Mouse (Mus musculus) ZHBTc4 (cell line): ENCODE measurements around the gene Sub1.
A peak's percentile ranks its signal among the peaks of the same experiment; 100 is the strongest.

Experiments used
- DNase-seq: peaks from one replicate; pipeline ENCODE4 v3.0.0-alpha.2; 2011; ENCODE audit warnings: low read depth, low spot score

Gene Sub1

DNA sequence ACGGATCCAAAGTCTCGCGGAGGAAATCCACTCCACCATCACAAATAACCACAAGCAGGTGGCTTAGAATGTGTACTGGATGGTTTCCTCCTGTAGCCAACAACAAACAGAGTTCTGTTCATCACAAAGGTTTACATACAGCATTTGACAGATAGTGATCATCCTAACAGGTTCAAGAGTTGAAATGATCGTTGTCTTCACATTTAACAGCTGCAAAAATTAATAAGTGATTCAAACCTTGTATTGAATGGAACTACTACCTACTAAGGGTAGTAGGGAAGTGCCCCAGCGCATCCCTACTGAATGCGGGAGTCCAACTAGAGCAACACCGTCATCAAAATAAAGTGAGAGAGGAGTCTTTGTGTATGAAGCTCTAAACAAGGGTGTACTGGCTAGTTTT, at the start of gene Sub1:
TSS of gene Sub1 (minus strand) at position 101 of the 400 bp plus-strand sequence.
- no peak for DNase-seq

DNA sequence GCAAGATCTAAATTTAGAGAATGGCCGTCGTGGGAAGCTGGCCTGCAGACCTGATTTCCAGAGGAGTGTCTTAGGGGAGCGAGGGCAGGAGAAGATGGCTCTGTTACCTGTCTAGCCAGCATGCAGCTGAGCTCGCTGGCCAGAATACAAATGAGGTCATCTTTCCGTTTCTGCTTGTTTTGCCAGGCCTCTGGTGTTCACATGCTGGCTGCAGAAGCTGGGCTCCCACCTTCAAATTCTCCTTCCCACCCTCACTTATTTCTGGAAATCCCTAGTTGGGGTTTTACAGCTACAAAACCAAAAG, 43.6 kb upstream of the Sub1 start:
- no peak for DNase-seq

DNA sequence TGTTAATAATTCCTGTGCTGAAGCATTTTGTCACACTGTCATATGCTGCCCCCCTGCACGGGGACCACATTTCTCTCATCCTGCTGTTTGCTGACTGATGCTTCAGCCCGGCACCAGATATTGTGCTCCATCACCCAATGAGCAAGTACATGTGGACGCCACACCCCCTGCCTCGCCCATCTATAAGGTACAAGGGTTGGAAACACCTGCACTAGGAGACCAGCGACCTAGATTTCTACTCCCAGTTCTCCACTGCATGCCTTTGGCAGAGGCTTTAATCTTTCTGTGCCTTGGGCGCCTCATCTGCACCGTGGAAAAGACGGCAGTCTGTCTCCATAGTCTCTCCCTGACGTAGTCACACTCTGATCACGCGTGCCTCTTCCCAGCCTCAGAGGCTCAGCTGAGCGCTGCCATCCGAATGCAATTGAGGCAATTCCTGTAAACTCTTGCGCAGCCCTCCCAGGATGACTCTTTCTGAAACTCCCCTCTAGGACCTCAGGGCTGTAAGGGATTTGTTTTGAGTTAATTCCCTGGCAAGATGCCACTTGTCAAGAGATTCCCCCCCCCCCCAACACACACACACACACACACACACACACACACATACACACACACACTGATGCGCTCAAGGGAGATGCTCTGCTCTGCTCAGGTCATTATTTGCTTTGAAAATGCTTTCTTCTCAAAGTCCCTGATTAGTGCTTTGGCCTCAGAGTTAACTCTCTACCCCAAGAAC, 43.1 kb upstream of the Sub1 start:
- peak; percentile 41 for DNase-seq

DNA sequence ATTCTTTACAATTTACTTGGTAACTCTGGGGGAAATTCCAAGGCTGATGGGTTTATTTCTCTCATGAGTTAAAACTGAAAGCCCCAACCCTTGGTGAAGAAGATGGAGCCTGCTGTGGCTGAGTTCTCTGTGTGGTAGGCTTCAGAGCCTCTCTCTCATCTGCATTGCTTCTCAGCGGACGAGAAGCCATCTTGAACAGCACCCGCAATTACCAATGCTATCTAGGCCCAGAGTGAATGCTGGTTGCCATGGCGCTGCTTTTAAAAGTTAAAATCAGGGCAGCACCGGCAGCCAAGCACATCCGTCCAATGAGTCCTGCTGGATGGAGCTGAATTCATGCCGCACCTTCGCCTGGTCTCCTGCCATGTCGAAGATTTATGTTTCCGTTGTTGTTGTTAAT, 42.5 kb upstream of the Sub1 start:
- peak; percentile 55 for DNase-seq

DNA sequence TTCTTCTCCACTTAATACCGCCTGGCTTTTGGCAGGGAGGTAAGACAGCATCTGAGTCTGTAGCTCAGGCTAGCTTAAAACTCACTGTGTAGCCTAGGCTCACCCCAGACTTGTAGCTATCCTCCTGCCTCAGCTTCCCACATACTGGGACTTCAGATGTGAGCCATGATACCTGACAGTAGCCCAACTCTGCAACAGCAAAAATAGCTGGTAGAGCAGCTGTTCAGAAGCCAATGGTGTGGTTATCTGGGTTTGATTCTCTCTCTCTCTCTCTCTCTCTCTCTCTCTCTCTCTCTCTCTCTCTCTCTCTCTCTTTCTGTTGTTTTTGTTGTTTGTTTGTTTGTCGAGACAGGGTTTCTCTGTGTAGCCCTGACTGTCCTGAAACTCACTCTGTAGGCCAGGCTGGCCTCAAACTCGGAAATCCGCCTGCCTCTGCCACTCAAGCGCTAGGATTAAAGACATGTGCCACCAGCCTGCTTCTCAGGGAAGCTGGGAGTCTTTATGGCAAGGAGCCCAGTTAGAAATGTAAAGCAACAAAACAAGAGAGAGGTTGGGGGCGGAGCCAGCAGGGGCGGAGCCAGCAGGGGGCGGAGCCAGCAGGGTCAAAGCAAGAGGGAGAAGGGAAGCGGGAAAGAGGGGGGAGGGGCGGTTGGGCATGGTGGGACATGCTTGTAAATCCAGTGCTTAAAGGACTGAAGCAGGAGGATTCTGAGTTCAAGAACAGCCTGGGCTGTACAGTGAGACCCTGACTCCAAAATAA, 41.3 kb upstream of the Sub1 start:
- peak; percentile 97 for DNase-seq

DNA sequence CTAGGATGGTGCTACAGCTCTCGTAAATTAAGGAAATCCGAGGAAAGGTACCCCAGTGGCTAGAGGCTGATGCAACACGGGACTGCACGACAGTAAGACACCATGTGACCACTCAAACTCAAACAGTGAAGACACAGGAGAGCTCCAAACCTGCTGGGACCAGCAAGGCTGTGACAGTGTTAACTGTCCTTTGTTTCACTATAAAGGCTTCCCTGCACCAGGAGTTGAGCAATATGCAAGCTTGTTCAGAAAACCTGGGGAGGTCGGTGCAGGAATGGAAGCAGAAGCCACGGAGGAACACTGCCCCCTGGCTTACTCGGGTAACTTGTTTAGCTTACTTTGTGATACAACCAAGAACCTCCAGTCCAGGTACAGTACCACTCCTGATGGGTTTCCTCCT, 40.4 kb upstream of the Sub1 start:
- peak; percentile 94 for DNase-seq

DNA sequence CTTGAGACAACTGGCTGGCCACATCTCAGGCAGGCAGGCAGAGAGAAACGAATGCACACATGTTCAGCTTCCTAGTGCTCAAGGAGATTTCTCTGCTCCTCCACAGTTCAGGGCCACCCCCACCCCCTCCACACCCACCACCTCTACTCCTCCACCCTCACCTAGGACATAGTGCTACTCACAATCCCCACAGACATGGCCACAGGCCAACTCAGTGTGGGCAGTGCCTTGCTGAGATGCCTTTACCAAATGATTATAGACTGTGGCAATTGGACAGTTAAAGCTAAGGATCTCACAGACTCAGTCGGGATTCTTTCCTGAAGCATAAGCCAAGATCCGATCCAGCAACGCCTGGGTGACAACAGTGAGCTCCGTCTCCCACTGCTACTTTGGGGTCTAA, 39.9 kb upstream of the Sub1 start:
- no peak for DNase-seq

DNA sequence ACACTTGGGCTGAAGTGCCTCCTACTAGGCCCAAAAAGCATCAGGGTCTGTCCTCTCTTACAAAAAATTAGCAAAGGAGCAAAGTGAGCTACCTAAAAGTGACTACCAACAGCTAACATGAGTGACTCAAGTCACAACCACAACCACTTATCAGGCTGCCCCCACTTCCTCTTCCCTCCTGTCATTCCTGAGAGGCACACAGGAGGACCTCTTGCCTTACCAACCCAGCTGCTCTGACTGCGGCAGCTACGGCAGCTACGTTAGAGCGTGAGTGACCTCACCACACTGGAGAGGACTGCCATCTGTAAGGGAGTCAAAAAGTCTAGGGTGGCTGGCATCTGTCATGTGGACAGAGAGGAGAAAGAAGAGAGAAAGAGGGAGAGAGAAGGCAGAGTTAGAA, 37.5 kb upstream of the Sub1 start:
- no peak for DNase-seq

DNA sequence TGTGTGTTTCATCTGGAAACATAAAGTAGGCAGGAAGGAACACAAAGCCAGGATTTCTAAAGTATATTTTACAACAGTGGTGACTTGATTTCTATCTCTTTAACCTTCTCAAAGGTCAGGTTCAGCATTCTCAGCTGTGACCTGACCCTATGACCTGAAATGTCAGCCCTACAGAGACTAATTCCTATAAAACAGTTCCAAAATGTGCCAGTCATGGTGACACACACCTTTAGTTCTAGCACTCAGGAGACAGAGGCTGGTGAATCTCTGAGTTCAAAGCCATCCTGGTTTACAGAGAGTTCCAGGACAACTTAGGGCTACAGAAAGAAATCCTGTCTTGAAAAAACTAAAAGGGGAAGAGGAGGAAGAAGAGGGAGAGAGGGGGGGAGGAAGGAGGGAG, 36.4 kb upstream of the Sub1 start:
- DNase-seq = peak; percentile 46

DNA sequence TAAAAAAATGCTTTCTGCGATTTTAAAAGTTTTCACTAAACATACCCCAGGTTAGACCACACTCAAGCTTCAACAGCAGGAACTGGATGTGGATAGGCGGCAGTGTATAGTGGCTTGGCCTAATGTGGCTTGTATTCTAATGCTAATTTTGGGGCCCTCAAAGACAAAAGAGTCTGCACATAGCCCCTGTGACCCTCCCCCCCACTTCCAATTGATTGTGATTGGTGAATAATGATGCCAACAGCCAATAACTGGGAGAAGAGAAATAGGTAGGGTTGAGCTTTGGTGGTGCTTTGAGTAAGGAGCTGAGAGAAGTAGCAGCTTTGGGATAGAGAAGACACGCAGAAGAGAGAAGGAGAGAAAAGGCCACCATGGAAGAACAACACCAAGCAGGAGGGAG, 35.7 kb upstream of the Sub1 start:
- peak; percentile 94 for DNase-seq

DNA sequence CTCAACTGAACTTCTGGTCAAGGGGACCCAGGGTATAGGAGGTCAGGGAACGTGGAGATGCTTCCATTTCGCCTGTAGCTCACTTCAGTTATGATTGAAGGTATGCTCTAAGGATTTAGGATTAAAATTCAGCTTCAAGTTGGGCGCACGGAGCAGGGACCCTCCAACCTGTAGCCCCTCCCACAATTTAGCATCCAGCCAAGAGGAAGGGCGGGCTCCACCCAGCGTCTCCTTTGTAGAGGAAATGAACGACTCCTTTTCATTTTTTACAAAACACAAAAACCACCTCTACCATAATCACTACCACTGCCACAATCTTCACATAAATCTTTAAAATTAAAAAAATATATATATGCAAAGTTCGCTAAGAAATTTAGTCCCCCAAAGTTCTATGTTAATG, 35.1 kb upstream of the Sub1 start:
- peak; percentile 39 for DNase-seq

DNA sequence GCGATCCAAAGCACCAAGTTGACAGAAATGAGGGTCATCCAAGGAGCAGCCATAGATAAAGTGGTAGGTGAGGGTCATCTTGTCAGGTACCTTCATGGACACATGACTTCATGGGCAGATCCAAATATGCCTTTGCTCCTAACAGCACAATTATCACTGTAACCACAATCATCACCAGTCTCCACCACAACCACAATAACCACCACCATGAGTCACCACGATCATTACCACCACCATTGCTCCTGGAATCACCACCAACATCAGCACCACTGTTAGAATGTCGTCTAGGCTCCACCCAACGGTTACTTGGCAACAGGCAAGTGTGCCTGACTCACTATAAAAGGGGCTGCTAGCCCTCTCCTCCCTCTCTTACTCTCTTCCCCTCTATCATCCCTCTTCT, 33.4 kb upstream of the Sub1 start:
- DNase-seq = no peak

DNA sequence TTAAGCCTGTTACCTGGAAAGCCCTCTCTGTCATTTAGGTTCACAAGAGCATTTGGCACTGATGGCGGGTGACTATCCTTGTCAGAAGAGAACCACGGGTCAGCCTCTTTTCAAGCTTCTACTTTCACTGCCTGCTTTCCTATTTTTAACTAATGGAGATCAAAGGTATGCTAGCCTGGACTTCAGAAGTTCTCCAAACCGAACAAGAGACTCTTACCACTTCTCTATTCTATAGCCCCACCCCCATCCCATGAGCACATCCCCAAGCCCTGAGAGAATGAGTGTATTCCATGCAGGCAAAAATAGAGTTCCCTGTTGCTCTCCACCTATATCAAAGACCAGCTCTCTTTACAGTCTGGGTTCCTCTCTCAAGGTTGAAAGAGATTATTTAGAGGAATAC, 31.0 kb upstream of the Sub1 start:
- no peak for DNase-seq

DNA sequence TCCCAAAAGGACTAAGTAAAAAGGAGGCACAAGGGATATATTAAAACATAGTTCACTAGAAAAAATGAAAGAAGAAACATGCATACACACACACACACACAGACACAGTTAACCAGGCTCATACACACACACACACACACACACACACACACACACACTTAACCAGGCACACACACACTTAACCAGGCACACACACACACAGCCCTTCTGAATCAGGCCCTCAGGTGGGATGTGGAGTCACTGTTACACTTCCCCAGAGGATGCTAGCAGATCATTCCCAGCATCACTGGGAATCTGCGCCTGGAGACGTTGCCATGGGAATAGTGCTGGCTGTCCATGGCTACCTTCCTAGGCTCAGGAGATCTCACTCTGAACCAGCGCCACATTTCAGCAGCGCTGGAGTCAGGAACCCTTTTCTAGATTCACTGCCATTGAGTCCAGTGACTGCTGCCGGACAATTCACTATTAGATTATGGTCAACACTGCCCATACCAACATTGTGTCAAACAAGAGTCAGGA, 30.2 kb upstream of the Sub1 start:
- DNase-seq = no peak

DNA sequence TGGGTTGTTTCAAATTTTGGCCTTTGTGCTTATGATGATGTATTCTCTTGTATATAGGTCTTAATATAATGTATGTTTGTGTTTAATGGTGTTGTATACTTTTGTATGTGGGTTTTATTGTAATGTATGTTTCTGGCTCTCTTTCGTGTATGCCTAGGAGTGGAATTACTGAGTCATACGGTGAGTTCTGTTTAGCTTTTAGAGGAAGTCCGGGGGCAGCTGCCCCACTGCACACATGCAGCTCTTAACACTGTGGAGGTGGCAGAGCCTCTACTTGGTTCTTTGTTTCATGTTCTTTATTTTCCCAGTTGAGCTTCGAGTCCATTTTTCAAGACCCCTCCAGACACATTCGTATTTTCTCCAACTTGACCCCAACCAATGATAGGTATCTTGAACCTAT, 29.2 kb upstream of the Sub1 start:
- no peak for DNase-seq

DNA sequence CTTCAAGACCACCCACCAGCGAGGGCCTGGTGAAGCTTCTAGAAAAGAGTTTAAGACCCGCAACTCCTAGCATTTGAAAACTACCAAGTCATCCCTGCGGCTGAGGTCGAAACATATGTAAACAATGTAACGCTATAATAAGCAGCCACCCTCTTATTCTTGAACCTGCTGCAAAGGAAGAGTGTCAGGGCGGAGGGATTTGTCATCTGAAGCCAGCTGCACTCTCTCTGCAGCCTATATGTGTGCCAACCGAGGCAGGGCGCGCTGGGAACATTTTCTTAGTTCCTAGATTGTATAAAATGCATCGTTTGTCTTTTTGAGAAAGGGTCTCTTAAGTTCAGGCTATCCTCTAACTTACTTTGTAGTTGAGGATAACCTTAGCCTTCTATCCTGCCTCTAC, 28.6 kb upstream of the Sub1 start:
- DNase-seq = no peak

DNA sequence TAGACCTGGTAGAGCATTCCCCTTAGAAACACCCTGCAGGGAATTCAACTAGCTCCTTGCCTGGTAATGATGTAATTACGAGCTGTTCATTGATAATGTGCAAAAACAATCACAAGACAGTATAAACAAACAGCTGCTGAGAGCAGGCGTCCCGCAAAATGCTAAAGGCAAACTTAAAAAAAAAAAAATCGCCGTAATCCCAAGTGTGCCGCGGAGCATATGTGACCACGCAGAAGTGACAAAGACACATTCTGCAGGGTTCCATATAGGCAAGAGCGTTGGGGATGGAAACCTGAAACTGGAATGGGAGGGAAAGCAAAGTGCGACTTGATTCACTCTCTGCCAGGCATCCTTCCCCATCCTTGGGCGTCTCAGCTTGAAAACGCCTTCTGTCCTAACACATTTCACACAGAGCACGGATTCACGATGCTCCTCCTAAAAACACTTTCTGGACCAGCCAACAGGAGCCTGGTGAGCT, 28.0 kb upstream of the Sub1 start:
- DNase-seq = no peak

DNA sequence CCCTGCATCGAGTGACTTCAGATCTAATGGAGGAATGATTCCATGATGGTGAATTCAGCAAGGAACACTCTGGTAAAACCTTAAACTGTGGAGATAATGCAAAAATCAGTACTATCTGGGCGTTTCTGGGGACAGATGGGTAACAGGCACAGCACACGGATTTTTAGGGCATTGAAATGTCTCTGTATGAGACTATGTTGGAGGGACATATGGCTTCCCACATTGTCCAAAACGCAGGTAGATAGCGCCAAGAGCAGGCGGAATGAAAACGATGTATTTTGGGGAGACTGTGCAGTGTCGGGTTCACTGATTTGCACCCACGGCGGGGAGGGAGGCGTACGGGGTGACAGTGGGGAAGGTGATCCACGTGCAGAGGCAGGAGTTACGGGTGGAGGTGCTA, 22.7 kb upstream of the Sub1 start:
- no peak for DNase-seq

DNA sequence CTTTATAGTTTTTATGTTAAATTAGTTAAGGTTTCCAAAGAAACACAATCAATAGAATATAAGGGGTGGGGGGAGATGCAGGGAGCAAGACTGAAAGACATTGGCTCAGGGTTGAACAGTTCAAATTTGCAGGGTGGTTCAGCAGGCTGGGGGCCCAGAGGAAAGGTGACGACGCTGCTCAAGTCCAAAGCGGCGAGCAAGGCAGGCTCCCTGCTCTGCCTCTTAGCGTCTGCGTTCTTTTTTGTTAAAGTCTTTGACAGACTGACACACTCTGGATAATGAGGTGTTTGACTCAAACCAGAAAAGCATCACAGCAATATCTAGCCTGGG, 21.6 kb upstream of the Sub1 start:
- DNase-seq = no peak

DNA sequence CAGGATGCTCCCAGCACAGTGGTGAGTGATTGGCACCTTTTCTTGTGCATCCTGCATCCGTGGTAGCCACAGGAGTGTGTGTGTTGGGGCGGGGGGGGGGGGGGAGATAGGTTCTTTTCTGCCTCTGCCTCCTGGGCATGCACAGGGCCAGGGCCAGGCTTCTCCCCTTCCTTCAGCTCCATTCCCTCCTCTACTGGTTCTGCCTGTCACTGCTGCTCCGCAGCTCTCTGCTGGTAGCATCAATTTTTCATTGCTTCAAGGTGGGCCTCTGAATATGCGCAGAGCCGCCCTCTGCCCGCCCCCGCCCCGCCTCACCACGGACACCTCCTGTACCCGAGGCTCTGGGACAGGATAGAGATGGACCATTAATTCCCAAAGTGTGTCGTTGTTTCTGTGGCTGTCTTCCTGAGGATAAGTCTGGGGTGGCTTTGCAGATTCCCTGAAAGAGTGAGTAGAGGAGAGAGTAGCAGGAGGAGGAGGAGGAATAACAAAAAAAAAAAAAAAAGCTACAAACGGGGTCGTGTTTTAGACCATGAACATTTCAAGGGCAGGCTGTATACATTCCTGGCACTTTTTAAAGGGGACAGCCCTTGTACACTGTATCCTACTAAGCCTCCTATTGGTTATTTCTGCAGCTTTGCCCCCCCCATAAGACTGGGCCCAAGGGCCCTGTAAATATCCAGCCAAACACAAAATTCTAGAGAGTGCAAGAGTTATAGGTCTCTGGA, 21.1 kb upstream of the Sub1 start:
- DNase-seq = no peak

DNA sequence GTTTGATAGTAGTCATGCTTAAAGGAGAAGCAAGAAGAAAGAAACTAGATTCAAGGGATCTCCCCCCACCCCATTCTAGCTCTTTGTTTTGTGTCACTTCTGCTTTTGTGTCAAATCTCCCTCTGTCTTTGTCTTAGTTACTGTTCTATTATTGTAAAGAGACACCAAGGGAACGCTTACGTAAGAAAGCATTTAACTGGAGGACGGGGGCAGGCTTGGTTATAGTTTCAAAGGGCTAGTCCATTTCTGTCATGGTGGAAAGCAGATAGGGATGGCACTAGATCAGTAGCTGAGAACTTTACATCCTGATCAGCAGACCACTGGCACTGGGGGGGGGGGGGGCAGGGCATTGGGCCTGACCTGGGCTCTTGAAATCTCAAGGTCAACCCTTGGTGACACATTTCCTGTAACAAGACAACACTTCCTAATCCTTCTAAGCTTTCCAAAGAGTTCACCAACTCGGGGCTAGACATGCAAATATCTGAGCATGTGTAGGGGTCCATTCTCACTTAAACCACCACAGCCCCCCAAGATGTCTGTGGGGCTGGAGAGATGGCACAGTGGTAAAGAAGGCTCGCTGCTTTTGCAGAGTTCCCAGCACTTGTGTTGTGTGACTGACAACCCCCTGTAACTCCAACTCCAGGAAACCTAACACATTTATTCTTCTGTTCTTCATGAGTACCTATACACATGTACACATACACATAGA, 17.6 kb upstream of the Sub1 start:
- DNase-seq = no peak
